Mouse (Mus musculus): ENCODE measurements around the gene Sipa1l3. TPM values are rescaled to one million over a fixed set of nuclear protein-coding genes. Genes with fewer than 3 reads are reported as not detected.

Sipa1l3 gene
- polyA plus RNA-seq, 2 experiments = 16.2 to 39.0 TPM

GRCm38 (mm10) chr7:29334156-29334555, 184.3 kb downstream of the Sipa1l3 start:
- H3K9ac ChIP-seq (ENCODE audit: low read depth, low read length, severe bottlenecking) = no peak overlapping the region
- H3K4me1 ChIP-seq (ENCODE audit: control insufficient read depth, insufficient read depth, low read length) = no peaks in the 10 kb centered on the region
- no peak overlapping the region for H3K27ac ChIP-seq (replicated peaks; ENCODE audit: low read depth, low read length)
- no peak overlapping the region for H3K4me3 ChIP-seq (replicated peaks; ENCODE audit: low read length)
- no peak overlapping the region for H3K4me2 ChIP-seq (replicated peaks; ENCODE audit: low read depth, low read length, severe bottlenecking)
- DNase-seq (ENCODE audit: low spot score) (no peak), ATAC-seq (ENCODE audit: low FRiP score, low read depth) (no peak)
- 61% methylated on average over 7 of the region's 7 CpGs for WGBS
- TF ChIP-seq POLR2A (IDR thresholded peaks at IDR 0.05; ENCODE audit: borderline replicate concordance, extremely low read depth, insufficient read depth, insufficient read length) = no peak
- H3K27me3 ChIP-seq (ENCODE audit: control insufficient read depth, insufficient read depth, low read length) = no peaks in the 10 kb centered on the region
- peaks cover 54% of the 10 kb centered on the region for H3K36me3 ChIP-seq (ENCODE audit: control insufficient read depth, insufficient read depth, low read length)
- no peaks in the 10 kb centered on the region for H3K9me3 ChIP-seq (ENCODE audit: control insufficient read depth, low read length)

GRCm38 (mm10) chr7:29328984-29329383, 189.5 kb downstream of the Sipa1l3 start:
- WGBS = 92% methylated on average over 16 of the region's 16 CpGs
- Histone ChIP-seq H3K27me3 (ENCODE audit: control insufficient read depth, insufficient read depth, low read length) (no peaks in the 10 kb centered on the region), H3K9ac (ENCODE audit: low read depth, low read length, severe bottlenecking) (no peak overlapping the region), H3K36me3 (ENCODE audit: control insufficient read depth, insufficient read depth, low read length) (peaks cover 53% of the 10 kb centered on the region), H3K27ac (replicated peaks; ENCODE audit: low read depth, low read length) (no peak overlapping the region), H3K4me3 (replicated peaks; ENCODE audit: low read length) (no peak overlapping the region), H3K9me3 (ENCODE audit: control insufficient read depth, low read length) (no peaks in the 10 kb centered on the region), H3K4me1 (ENCODE audit: control insufficient read depth, insufficient read depth, low read length) (no peaks in the 10 kb centered on the region), H3K4me2 (replicated peaks; ENCODE audit: low read depth, low read length, severe bottlenecking) (no peak overlapping the region)
- ATAC-seq (ENCODE audit: low FRiP score, low read depth) (no peak), DNase-seq (ENCODE audit: low spot score) (no peak)
- no peak for TF ChIP-seq POLR2A (IDR thresholded peaks at IDR 0.05; ENCODE audit: borderline replicate concordance, extremely low read depth, insufficient read depth, insufficient read length)

DNA sequence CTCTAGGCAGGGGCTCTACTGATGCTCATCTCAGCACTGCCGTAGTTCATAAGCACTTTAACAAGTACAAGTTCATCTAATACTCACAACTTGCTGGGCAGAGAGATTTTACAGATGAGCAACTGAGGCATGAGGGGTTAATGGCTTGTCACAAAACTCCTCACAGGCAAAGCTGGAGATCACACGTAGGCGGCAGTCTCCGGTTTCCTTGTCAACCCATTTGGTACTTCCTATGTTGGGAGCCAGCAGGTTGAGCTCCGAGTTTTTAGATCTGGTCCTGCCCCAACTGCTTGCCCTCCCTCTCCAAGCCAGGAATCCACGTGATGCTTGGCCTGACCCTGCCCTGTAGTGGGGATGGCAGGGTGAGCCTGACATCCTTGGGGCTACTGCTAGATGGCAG, 191.4 kb downstream of the Sipa1l3 start:
- Histone ChIP-seq H3K4me3 (replicated peaks; ENCODE audit: low read length) (no peak overlapping the region), H3K9me3 (ENCODE audit: control insufficient read depth, low read length) (no peaks in the 10 kb centered on the region), H3K4me2 (replicated peaks; ENCODE audit: low read depth, low read length, severe bottlenecking) (no peak overlapping the region), H3K36me3 (ENCODE audit: control insufficient read depth, insufficient read depth, low read length) (peaks cover 58% of the 10 kb centered on the region), H3K27me3 (ENCODE audit: control insufficient read depth, insufficient read depth, low read length) (no peaks in the 10 kb centered on the region), H3K9ac (ENCODE audit: low read depth, low read length, severe bottlenecking) (no peak overlapping the region), H3K4me1 (ENCODE audit: control insufficient read depth, insufficient read depth, low read length) (no peaks in the 10 kb centered on the region), H3K27ac (replicated peaks; ENCODE audit: low read depth, low read length) (no peak overlapping the region)
- 81% methylated on average over 6 of the region's 6 CpGs for WGBS
- DNase-seq (ENCODE audit: low spot score) (no peak), ATAC-seq (ENCODE audit: low FRiP score, low read depth) (no peak)
- TF ChIP-seq POLR2A (IDR thresholded peaks at IDR 0.05; ENCODE audit: borderline replicate concordance, extremely low read depth, insufficient read depth, insufficient read length) = no peak

DNA sequence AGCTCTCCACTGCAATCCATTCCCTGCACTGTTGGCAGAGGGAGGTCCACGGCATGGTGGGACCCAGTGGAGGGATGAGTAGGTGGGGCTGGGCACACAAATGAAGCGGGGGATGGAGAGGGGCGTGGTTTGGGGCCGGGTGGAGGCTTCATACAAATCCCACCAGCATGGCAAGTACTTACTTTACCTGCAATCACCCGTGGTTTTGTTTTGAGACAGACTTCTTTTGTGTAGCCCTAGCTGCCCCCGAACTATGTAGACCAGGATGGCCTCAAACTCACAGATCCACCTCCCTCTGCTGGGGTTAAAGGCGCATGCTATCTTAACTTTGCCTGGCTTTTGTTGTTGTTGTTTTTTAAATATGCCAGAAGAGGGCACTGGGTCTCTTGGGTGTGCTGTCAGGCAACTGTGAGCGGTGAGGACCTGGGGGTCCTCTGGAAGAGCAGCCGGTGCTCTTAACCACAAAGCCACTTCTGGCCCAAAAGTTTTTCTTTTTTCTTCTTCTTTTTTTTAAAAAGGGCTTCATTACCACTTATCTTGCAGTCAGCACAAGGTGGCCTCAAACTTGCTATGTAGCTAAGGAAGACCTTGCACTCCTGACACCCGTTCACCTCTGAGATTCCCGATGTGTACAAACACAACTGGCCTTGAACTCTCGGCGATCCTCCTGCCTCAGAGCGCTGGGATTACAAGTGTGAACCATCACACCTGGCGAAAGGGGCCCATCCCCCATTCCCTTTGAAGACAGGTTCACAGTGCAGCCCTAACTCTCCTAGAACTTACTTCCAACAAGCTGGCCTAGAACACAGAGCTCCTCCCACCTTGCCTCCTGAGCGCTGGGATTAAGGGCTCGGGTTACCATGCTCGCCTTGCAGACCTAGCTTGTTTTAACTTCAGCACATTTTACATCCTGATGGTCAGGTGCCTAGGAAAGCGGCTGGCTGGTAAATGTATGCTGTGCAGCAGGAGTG, 198.8 kb downstream of the Sipa1l3 start:
- no peaks in the 10 kb centered on the region for H3K9me3 ChIP-seq (ENCODE audit: control insufficient read depth, low read length)
- whole genome bisulfite sequencing = 8% methylated on average over 19 of the region's 19 CpGs
- peak overlapping the region; percentile 58 for H3K4me2 ChIP-seq (replicated peaks; ENCODE audit: low read depth, low read length, severe bottlenecking)
- peaks cover 66% of the 10 kb centered on the region for H3K4me1 ChIP-seq (ENCODE audit: control insufficient read depth, insufficient read depth, low read length)
- H3K4me3 ChIP-seq (replicated peaks; ENCODE audit: low read length) = peak overlapping the region; percentile 30
- ATAC-seq (ENCODE audit: low FRiP score, low read depth) (no peak), DNase-seq (ENCODE audit: low spot score) (peak; percentile 69)
- peak overlapping the region; percentile 93 for H3K27ac ChIP-seq (replicated peaks; ENCODE audit: low read depth, low read length)
- no peak for TF ChIP-seq POLR2A (IDR thresholded peaks at IDR 0.05; ENCODE audit: borderline replicate concordance, extremely low read depth, insufficient read depth, insufficient read length)
- H3K9ac ChIP-seq (ENCODE audit: low read depth, low read length, severe bottlenecking) = peak overlapping the region; percentile 34
- H3K27me3 ChIP-seq (ENCODE audit: control insufficient read depth, insufficient read depth, low read length) = no peaks in the 10 kb centered on the region
- H3K36me3 ChIP-seq (ENCODE audit: control insufficient read depth, insufficient read depth, low read length) = peaks cover 24% of the 10 kb centered on the region

DNA sequence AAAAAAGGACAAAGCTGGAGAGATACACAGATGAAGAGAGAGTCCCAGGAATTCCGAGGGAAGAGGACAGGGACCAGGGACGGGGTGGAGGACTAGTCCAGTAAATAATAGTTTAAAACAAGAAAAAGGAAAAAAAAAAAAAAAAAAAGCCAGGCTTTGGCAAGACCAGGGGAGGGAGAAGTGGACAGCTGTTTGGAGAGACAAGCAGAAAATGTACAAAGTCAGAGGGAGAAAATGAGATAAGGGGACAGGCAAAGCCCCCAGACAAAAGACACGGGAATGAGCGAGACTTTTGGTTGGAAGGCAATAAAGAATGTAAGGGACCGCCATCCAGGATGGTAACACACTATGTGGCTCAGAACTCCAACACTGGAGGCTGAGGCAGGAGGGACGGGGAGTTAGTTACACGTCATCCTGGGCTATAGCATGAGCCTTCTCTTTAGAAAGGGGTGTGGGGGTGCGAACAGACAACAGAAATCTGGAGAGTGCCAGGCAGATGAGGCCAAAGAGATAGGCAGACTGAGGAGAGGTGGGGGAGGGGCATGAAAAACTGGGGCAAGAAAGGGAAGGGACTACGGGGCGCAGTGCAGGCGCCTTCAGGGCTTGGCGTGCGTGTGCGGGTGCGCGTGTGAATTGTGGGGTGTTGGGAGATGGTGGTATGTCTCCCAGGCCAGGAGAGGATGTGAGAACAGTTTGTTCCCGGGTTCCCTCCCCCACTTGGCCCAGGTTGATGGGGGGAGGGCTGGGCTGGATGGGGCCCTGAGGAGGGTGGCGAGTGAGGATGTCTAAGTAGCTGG, 200.1 kb downstream of the Sipa1l3 start:
- no peak for TF ChIP-seq POLR2A (IDR thresholded peaks at IDR 0.05; ENCODE audit: borderline replicate concordance, extremely low read depth, insufficient read depth, insufficient read length)
- peak overlapping the region; percentile 93 for H3K27ac ChIP-seq (replicated peaks; ENCODE audit: low read depth, low read length)
- H3K9me3 ChIP-seq (ENCODE audit: control insufficient read depth, low read length) = no peaks in the 10 kb centered on the region
- H3K4me1 ChIP-seq (ENCODE audit: control insufficient read depth, insufficient read depth, low read length) = peaks cover 76% of the 10 kb centered on the region
- peak overlapping the region; percentile 34 for H3K9ac ChIP-seq (ENCODE audit: low read depth, low read length, severe bottlenecking)
- ATAC-seq (ENCODE audit: low FRiP score, low read depth) (0 out of 2 replicates have a peak, but pooled peaks have one; percentile 3), DNase-seq (ENCODE audit: low spot score) (peak; percentile 60)
- WGBS = 7% methylated on average over 17 of the region's 18 CpGs
- H3K36me3 ChIP-seq (ENCODE audit: control insufficient read depth, insufficient read depth, low read length) = peaks cover 12% of the 10 kb centered on the region; the same call in 1 of the 2 replicates
- H3K4me2 ChIP-seq (replicated peaks; ENCODE audit: low read depth, low read length, severe bottlenecking) = peak overlapping the region; percentile 58
- H3K27me3 ChIP-seq (ENCODE audit: control insufficient read depth, insufficient read depth, low read length) = no peaks in the 10 kb centered on the region
- H3K4me3 ChIP-seq (replicated peaks; ENCODE audit: low read length) = peak overlapping the region; percentile 30

Measured in limb, embryonic 14.5 days (tissue).